Mouse (Mus musculus) mouse trophoblast stem cell (cell line): Measurements from ENCODE around the gene 1700102P08Rik.

Experiments used
- in situ Hi-C, 2 experiments: fragments of 300-500 bp; cut with MseI, MboI; formaldehyde crosslinking; loops; 2 replicates in 1 of 2; 3 replicates in 1 of 2; pipeline ENCODE4 v1.15.1; 2025

1700102P08Rik gene

GRCm38 (mm10) chr9:108411381-108411942 is 18.9 kb downstream of the 1700102P08Rik start:
- in situ Hi-C loops = no loop called here

- in situ Hi-C loops = no loop called here
These were observed 19.6 kb downstream of the 1700102P08Rik start for GRCm38 (mm10) chr9:108412221-108412620.

- in situ Hi-C loops = no loop called here
These were observed 35.8 kb downstream of the 1700102P08Rik start, which contains the start of gene Ccdc36 for GRCm38 (mm10) chr9:108428384-108428783. Ccdc36 (minus strand) TSS chr9:108428484.

GRCm38 (mm10) chr9:108431431-108432067 is 38.9 kb downstream of the 1700102P08Rik start:
- in situ Hi-C loops = no loop called here

GRCm38 (mm10) chr9:108436182-108436581 is 43.6 kb downstream of the 1700102P08Rik start, which contains the start of gene BC048562:
BC048562 (plus strand) TSS chr9:108436482.
- in situ Hi-C loops = no loop called here

- in situ Hi-C loops = no loop called here
These were observed 46.6 kb downstream of the 1700102P08Rik start for GRCm38 (mm10) chr9:108439176-108439575.

GRCm38 (mm10) chr9:108440485-108440884 is 47.9 kb downstream of the 1700102P08Rik start:
- in situ Hi-C loops = no loop called here

- in situ Hi-C loops = no loop called here
These were observed 48.8 kb downstream of the 1700102P08Rik start for GRCm38 (mm10) chr9:108441236-108441919.

- in situ Hi-C loops = no loop called here
These were observed 52.5 kb downstream of the 1700102P08Rik start for GRCm38 (mm10) chr9:108445125-108445524.

DNA sequence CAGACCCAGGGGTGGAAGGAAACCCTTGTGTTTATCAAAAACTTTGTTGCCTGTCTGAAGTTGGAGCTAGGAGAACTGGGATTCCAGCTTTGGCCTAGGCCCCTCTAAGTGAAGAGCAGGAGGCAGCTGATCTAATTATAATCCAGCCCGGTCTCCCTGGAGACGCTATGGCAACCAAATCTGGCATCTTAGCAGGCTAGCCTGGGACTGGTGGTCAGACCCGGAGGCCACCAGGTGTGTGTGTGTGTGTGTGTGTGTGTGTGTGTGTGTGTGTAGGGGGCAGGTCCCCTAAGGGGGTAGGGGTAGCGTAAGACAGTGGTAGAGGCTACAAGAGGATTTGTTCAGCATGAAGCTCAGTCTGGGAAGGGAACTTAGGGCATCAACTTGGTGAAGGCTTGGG is 57.3 kb downstream of the 1700102P08Rik start:
- in situ Hi-C loops = no loop called here

- in situ Hi-C loops = no loop called here
These were observed 57.9 kb downstream of the 1700102P08Rik start for GRCm38 (mm10) chr9:108450292-108451169.

DNA sequence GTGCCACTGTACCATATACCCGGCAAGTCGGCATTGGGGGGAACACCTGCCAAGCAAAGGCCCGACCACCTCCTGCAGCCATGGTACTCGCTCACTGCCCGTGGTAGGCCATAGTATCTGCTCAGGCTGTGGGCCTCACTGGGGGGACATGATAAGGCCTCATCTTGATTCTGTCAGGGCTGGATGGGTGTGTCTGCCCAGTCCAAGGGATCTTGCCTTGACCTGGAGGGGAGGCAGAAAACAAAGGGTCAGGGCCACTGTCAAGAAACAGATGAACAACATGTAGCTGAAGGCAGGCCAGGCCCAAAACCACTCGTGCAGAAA is 58.5 kb downstream of the 1700102P08Rik start:
- in situ Hi-C loops = no loop called here

GRCm38 (mm10) chr9:108451519-108452160 is 59.0 kb downstream of the 1700102P08Rik start:
- in situ Hi-C loops = no loop called here

DNA sequence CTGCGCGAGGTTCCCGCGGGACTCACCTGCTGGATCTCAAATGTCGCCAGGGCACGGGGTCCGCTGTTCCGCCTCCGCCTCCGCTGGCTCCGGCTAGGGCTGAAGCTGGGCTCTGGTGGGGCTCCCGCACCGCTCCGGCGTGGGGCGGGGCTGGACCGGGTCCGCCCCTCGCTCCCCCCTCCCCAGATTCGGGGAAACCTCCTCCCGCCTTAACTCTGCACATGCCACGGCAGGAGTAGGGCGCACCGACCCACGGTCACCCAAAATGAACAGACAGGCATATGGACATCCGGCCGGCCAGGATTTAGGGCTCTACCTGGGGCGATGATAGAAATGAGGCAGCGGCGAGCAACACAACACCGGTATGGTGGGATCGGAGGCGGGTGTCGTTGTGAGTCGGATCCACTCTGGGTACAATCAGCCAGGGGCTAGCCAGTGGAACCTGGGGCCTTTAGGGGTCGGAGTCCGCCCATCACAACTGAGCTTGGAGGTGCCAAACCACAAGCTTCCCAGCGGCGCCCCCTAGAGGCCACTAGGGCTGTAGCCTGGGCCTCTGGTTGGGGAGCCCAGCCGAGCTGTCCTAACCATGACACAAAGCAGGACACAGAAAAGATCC is 59.8 kb downstream of the 1700102P08Rik start:
- in situ Hi-C loops = no loop called here

GRCm38 (mm10) chr9:108452911-108453310 is 60.3 kb downstream of the 1700102P08Rik start:
- in situ Hi-C loops = no loop called here

- in situ Hi-C loops = no loop called here
These were observed 60.9 kb downstream of the 1700102P08Rik start for GRCm38 (mm10) chr9:108453458-108453857.

GRCm38 (mm10) chr9:108454429-108454828 is 61.8 kb downstream of the 1700102P08Rik start:
- in situ Hi-C loops = no loop called here

- in situ Hi-C loops = no loop called here
These were observed 63.4 kb downstream of the 1700102P08Rik start for GRCm38 (mm10) chr9:108455747-108456571.

- in situ Hi-C loops = no loop called here
These were observed 64.3 kb downstream of the 1700102P08Rik start for GRCm38 (mm10) chr9:108456953-108457352.

DNA sequence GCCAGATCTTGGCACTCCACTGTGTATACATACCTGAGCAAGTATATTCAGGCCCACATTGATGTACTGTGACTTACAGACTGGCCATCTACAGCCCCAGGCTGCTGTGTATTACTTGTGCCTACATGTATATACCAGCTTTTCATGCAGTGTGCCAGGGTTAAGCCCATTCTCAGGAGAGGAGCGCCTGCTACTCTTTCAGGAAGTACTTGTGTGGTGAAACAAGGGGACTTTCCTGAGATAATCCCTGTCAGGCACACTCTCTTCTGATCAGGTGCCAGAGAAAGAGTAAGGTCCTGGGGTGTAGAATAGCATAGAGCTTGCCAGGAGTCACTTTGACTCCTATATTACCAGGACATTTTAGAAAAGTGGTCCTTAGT is 67.3 kb downstream of the 1700102P08Rik start:
- in situ Hi-C loops = no loop called here
